Mouse (Mus musculus): Measurements from ENCODE around the gene Olfr311.
"Not testable (repeated sequence)": the region's sequence is repeated elsewhere in the genome, so short reads cannot be mapped to it uniquely, and the experiment has no call there.

The Olfr311 gene

DNA sequence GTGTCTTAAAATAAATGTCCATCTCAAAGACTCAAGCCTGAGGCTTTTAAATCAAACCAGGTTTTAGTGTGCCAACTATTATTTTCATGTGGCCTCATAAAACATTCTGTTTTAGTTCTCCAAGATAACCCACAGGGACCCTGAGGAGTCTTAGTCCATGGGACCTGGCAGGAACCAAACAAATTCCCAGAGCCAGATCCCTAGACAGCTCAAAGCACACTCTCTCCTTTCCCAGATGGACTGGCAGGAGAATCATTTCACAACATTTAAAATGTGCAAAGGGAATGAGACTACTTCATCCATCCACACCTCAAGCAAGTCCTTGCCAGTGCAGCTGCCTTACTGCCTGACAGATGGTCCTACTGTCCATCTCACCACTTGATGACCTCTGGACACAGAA, at the start of gene Olfr311:
Gene Olfr311 (plus strand): TSS at position 301 of the 400 bp plus-strand sequence.
- not testable (repeated sequence) for DNase-seq (ENCODE audit: low read depth, low spot score)

DNA sequence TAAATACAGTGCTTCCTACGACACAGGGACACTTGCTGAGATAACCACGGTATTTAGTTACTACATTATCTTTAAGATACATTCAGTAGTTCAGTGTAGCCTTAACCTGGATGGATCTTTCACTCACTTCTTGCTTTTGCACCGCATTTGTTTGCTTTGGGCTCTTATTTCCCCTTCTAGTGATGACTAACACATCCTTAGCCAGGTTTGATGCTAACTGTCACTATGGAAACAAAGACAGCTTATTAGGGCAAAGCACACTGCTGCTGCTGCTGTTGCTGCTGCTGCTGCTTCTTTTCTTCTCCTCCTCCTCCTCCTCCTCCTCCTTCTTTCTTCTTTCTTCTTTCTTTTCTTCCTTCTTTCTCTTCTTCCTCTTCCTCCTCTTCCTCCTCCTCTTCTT, 49.5 kb upstream of the Olfr311 start:
- peak; percentile 20 for DNase-seq (ENCODE audit: low read depth, low spot score)

DNA sequence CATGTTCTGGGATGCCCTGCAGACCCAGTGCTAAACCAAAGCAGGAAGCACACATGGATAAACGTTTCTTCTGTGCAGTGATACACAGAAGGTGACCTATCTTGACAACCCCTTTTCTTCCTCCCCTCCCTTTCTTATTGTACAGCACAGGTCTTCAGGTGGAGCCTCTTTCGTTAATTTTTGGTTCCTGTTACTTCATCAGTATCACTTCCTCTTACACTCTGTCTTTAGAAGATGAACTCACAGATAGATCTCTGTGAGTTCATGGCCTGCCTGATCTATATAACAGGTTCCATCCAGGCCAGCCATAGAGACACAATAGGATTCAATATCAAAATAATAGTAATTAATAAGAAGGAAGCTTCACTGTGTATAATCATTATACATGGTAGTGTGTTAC, 49.0 kb upstream of the Olfr311 start:
- no peak for DNase-seq (ENCODE audit: low read depth, low spot score)

DNA sequence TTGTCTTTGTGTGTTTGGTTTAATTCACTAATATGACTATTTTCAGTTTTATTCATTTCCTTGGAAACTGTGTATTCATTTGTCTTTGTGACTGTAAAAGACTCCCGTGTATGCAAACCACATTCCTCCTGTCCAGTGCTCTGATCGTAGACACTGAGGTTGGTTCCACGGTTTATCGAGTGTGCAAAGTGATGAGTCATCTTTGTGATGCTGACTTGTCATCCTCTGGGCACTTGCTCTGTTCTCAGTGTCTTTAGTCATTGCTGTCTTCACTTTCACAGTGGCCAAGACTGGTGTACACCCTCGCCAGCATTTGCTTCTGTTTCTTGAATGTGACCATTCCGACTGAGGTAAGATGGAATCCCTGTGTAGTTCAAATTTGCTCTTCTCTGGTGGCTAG, 48.4 kb upstream of the Olfr311 start:
- DNase-seq (ENCODE audit: low read depth, low spot score), result no peak

DNA sequence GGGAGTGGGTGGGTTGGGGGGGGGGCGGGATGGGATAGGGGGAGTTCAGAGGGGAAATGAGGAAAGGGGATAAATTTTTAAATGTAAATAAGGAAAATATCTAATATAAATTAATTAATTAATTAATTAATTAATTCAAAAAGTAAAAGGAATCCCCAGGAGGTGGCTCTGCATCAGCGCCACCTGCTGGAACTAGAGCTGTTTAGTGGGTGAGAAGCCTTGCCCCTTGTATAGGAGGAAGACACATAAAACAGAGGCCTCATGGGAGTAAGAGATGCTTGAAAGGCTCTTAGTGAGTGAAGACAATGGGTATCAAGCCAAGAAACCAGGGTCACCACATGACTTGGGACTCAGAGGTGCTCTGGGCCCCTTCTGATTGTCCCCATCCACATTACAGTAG, 43.2 kb upstream of the Olfr311 start:
- DNase-seq (ENCODE audit: low read depth, low spot score), result peak; percentile 28

DNA sequence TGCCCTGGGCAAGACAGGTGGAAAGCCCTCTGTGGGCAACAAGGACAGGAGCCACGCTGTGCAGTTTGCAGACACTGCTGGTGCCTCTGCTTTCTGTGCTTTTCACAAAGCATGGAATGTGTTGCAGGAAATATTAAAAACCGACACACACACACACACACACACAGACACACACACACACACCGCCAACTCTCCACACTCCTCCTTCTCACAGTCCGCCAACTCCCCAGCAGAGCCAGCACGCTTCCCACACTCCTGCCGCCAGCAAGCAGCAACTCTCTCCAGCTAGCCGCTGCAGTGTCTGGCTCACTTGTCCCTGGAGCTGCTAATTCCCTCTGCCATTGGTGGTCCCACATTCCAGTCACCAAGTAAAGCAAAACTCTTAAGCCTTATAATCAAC, 42.2 kb upstream of the Olfr311 start:
- DNase-seq (ENCODE audit: low read depth, low spot score), result no peak

DNA sequence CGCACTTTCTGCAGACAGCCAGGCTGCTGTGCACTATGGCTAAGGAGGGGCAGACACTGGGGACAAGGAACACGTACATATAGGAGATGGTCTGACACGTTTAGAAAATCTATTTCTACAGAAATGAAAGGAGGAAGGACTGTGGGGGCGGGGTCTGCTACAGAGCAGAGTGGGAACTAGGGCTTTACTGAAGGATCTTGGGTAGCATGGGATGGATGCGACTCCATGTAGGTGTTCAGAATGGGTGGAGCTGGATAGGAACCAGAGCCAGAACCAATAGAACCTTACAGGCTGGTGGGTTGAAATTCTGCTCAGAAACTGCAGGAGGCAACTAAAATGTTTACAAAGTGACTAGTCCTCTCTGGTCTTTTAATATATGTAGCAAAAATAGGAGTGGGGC, 39.3 kb upstream of the Olfr311 start:
- no peak for DNase-seq (ENCODE audit: low read depth, low spot score)

DNA sequence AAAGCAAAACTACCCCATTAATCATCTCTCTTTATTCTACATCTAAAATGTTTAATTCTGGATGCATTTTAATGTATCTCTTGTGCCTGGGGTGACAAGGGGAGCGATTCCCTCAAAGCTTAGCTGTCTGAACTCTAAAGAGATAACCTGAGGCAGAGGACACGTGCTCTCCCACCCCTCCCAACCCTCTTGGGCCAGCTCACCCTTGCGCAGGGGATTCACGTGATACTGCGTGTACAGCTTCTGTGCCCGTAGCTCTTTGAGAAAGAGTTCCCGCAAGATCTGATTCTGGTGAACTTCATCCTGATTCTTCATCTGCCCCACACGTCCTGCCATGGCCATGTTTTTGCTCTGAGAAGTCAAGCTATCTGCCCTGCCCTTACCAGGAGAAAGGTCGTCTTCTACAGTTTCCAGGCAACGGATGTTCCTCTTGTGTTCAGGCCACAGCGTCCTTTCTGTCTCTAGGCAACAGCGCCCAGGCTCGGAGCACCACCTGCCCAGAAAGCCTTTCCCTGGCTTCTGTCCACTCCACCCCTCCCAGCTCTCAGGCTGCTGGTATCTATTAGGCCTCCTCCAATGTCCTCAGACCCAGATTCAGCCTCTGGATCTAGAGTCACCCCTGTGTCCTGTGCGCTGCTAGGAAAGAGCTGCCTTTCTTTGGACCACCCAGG, 37.4 kb upstream of the Olfr311 start, which contains the start of gene Fam183b:
Gene Fam183b (minus strand): TSS at position 403 of the 671 bp plus-strand sequence.
- DNase-seq (ENCODE audit: low read depth, low spot score), result peak; percentile 39

DNA sequence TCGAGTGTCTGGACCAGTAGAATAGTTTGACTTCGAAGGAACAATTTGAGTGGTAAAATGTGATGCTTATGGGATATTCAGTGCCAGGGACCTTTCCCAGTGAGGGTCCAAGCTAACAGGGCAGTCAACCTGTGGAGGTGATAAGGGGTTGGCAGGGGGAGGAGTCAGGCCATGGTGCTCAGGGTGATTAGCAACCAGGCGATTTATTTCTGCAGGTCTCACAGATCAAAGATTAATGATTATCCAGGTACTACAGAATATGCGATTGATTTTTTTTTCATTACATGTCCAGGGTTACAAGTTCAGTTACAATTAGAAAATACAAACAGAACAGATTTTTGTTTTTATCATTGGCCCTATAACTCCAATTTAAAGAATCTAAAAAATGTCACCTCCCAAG, 35.2 kb upstream of the Olfr311 start:
- no peak for DNase-seq (ENCODE audit: low read depth, low spot score)

DNA sequence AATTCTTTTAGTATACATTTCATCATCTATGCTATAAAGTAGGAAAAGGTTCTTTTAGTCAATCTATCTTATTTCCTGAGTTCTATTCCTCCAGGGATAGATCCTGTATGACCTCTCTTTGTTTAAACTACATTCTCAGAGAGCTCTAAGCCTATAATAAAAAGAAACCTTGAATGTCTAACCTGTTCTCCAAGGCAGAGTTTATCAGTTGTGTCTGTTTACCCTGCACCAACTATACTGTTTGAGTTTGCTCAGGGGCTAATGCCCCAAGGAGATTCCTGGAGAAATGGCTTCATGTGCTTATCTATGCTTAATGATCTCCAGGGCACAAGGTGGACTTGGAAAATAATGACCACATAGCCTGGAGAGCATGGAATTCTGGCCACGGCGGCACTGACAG, 34.7 kb upstream of the Olfr311 start:
- DNase-seq (ENCODE audit: low read depth, low spot score), result no peak

DNA sequence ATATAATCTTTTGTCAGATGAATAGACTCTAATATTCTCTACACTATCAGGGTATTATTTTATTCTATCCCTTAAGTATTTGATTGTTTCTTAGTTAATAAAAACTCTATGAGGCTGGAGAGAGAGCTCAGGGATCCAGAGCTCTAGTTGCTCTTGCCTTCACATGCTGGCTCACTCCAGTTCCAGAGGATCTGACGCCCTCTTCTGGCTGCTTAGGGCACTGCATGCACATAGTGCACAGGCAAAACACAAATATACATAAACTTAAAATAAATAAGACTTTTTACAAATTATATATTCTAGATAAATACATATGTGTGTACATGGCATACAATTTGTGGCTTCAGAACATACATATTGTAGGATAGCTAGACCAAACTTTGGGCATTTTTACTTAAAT, 27.1 kb upstream of the Olfr311 start:
- DNase-seq (ENCODE audit: low read depth, low spot score), result peak; percentile 21

DNA sequence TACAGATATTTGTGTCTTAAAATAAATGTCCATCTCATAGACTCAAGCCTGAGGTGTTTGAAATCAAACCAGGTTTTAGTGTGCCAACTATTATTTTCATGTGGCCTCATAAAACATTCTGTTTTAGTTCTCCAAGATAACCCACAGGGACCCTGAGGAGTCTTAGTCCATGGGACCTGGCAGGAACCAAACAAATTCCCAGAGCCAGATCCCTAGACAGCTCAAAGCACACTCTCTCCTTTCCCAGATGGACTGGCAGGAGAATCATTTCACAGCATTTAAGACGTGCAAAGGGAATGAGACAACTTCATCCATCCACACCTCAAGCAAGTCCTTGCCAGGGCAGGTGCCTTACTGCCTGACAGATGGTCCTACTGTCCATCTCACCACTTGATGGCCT, 24.4 kb upstream of the Olfr311 start, which contains the start of gene Olfr313:
Gene Olfr313 (plus strand): TSS at position 301 of the 400 bp plus-strand sequence.
- not testable (repeated sequence) for DNase-seq (ENCODE audit: low read depth, low spot score)

DNA sequence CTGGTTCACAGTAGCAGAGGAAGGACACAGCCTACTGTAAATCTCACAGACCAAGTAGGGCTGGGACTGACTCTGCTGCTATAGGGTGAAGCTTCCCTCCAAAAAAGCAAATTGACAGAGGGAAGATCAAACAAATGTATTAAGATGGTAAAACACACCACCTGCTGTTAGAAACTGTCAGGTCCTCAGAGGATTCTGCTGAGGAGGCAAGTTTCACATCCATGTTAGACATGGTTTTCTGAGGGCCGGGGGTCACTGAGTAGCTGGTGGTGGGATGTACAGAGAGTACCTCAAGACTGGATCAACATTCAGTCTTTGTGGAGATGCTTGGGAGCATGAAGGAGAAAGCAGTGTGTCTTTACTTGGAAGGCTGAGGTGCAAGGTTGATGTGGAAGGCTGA, 23.4 kb upstream of the Olfr311 start:
- DNase-seq (ENCODE audit: low read depth, low spot score), result no peak

DNA sequence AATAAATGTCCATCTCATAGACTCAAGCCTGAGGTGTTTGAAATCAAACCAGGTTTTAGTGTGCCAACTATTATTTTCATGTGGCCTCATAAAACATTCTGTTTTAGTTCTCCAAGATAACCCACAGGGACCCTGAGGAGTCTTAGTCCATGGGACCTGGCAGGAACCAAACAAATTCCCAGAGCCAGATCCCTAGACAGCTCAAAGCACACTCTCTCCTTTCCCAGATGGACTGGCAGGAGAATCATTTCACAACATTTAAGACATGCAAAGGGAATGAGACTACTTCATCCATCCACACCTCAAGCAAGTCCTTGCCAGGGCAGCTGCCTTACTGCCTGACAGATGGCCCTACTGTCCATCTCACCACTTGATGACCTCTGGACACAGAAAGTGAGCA, 10.1 kb upstream of the Olfr311 start, which contains the start of gene Olfr312:
Gene Olfr312 (plus strand): TSS at position 301 of the 400 bp plus-strand sequence.
- not testable (repeated sequence) for DNase-seq (ENCODE audit: low read depth, low spot score)

DNA sequence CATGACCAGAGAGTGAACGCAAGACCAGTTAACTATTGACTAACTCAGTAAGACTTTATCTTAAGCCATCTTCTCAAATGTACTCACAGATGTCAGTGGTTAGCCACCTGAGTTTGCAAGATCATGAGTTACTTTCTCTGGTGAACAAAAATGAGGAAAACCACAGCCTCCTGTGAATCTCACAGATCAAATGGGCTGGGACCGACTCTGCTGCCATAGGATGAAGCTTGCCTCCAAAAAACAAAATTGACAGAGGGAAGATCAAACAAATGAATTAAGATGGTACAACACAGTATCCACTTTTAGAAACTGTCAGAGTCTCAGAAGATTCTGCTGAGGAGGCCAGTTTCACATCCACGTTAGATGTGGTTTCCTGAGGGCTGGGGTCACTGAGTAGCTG, 9.3 kb upstream of the Olfr311 start:
- DNase-seq (ENCODE audit: low read depth, low spot score), result no peak

DNA sequence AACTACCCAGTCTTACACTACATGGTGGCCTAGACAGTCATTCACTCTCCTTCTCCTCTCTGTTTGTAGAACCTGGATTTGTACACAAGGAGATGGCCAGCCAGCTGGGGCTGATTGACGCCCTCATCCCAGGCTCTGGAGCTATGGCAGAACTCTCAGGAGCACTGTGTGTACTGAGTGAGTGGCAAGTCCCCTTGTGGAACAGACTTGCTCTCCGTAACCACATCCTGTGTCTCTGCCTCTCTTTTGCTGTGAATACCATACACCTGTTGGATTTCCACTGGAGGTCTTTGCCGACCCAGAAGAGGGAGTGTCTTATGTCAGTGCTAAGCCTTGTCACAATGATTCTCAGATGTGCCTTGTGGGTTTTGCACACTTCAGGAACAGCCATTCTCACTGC, 6.5 kb upstream of the Olfr311 start:
- DNase-seq (ENCODE audit: low read depth, low spot score), result not testable (repeated sequence)

DNA sequence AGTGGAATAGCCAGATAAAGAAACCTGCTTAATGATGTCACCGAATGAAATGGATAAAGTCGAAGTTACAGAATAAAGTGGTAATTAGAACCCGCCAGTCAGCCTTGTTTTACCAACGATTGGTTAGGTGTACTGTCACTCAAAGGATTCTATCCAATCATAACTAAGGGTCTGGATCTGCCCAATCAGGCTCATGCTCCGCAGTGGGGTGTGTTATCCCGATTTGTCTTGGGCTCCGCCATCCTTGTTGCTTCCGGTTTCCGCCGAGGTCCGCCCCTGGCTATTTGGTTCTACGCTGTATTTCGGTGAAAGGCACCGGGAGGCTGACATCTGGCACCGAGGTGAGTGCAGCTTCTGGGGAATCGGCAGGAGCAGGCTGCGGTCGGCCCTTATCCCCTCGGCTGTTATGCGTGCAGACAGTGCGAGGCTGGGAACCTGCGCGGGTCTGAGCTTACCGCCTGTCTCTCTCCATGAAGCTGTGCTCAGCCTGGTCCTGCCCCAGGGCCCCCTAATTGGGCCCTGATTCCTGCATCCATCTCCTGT, 7.9 kb downstream of the Olfr311 start, which contains the start of gene Gm12258:
Gene Gm12258 (plus strand): TSS at position 240 of the 543 bp plus-strand sequence.
- DNase-seq (ENCODE audit: low read depth, low spot score), result peak; percentile 96

DNA sequence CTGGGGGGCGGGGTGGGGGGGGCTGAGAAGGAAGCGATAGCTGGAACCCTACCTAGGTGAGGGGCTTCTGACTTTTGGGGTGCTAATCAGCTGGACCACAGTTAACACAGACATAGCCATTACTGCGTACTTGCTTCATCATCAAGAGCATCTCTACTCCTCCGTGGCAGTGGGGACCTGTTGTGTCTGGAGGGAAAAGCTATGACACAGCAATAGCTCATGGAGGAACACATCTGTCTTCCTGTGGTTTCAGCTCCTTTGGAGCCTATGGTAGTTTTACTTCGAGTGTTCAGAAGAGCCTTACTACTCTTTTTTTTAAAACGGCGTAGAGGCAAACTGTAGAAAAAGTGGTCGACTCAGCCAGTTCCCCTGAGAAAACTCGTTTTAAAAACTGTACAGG, 8.6 kb downstream of the Olfr311 start:
- no peak for DNase-seq (ENCODE audit: low read depth, low spot score)

DNA sequence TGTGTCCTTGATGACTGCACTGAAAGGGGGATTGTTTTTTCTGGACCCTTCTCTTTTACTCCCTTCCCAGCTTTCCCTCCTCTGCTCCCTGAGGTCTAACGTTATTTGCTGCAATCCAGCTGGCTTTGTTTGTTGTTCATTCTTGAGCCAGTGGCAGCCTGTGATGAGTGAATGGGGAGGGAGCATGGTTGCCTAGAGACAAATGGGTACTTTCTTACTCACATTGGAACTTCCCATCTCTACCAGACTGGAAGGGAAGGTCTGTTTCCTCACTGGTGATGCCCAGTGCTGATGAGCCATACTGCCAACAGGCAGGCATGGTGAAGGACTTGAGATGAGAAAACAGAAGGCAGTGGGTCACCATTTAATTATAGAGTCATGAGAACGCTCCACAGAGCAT, 10.7 kb downstream of the Olfr311 start:
- DNase-seq (ENCODE audit: low read depth, low spot score), result no peak

DNA sequence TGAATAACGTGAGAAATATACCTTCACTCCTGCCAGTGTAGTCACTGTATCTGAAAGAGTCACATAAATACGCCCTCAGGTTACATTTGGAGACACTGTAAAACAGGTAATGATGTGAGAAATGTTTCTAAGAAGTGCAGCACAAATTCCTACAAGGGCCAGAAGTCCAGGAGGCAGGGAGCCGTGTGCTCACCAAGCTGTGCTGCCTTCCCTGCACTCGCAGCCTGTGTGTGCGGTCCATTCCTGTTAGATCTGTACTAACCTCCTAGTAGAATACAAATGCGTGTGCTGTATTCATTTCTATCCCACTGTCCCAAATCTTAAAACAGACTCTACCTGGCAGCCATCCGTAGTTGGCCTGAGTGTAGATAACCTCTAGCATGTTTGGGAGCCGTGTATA, 21.7 kb downstream of the Olfr311 start:
- DNase-seq (ENCODE audit: low read depth, low spot score), result no peak

DNA sequence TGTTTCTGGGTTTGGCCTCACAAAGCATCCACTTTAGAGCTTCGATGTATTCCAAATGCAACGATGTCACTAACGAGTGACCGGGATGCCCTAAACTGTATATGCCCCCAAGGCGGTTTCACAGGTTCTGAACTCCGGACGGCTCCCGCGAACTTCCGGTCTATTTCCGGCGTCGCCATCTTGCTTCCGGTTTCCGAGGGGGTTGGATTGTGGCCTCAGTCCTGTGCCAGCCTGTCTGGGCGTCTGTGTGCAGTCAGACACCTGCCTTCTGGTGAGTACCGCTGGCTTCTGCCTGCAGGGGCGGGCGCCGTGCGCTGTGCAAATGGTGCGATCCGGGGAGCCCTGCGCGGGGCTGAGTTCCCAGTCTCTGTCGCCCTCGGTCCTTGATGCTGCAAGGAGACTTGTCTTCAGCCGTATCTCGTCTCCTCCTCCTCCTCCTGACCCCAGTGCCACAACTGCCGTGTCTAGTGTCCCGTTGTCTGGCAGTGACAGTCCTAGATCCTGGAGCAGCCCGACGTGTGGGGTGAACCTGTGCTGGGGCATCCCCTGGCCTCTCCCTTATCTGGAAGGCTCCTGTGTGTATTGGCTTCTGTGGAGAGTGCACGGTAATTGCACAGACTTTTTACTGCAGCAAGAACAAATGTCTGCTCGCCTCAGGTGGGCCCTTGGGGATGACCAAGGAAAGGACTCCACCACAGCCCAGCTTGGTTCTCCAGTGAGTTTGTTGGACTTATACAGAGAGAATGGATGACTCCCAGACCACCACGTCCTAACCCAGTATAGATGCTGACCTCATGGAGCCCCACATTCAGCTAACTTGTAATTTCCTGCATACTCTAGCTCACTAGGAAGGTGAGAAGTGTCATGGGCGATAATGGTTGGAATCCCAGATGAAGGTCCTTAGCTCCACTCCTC, 28.2 kb downstream of the Olfr311 start, which contains the start of gene 2810021J22Rik:
Gene 2810021J22Rik (plus strand): TSS at position 178 of the 915 bp plus-strand sequence.
- DNase-seq (ENCODE audit: low read depth, low spot score), result peak; percentile 89

DNA sequence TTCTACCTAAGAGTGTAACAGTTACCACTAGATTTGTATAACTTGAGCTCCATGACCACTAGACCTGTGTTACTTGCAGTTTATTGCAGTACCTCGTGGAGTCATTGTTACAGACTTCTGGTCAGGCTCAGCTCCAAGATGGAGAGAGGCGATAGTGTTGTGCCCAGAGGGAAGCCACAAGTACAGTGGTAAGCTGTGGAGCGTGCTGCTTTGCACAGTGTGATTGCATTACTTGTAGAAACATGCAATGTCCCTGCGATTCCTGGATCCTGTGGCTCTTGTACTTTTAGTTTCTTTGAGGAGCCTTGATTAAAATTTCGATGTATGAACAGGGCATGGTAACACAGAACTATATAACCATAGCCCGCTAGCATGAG, 28.9 kb downstream of the Olfr311 start:
- DNase-seq (ENCODE audit: low read depth, low spot score), result no peak

All from CD4-positive, CD25-positive, alpha-beta regulatory T cell, adult 2 months (primary cell).